Mouse (Mus musculus): ENCODE measurements at regions not wholly inside any gene's neighbourhood (a gene's known extent, or its start where the extent isn't known, plus 50 kb on each side); places are given as distances from the start of the nearest gene placed in this dataset.

- DNase-seq (ENCODE audit: low spot score in 2 of 2), result no peak
Measured at GRCm38 (mm10) chr4:106040376-106040775, 250.7 kb downstream of the Gm12728 start.

- DNase-seq (ENCODE audit: low spot score in 2 of 2), result no peak
Measured at GRCm38 (mm10) chr4:106042456-106042855, 252.8 kb downstream of the Gm12728 start.

- no peak for DNase-seq (ENCODE audit: low spot score in 2 of 2)
Measured at GRCm38 (mm10) chr4:106043661-106044060, 254.0 kb downstream of the Gm12728 start.

- DNase-seq (ENCODE audit: low spot score in 2 of 2), result no peak
Measured at GRCm38 (mm10) chr4:106048053-106048452, 258.4 kb downstream of the Gm12728 start.

GRCm38 (mm10) chr4:106048797-106049196, 259.1 kb downstream of the Gm12728 start:
- no peak for DNase-seq (ENCODE audit: low spot score in 2 of 2)

GRCm38 (mm10) chr4:106049880-106050279, 260.2 kb downstream of the Gm12728 start:
- DNase-seq (ENCODE audit: low spot score in 2 of 2), result no peak

GRCm38 (mm10) chr4:106050297-106050696, 260.6 kb downstream of the Gm12728 start:
- DNase-seq (ENCODE audit: low spot score in 2 of 2), result no peak

- DNase-seq (ENCODE audit: low spot score in 2 of 2), result no peak
Measured at GRCm38 (mm10) chr4:106053496-106053895, 262.5 kb upstream of the Usp24 start.

- no peak for DNase-seq (ENCODE audit: low spot score in 2 of 2)
Measured at GRCm38 (mm10) chr4:106054324-106054723, 261.7 kb upstream of the Usp24 start.

GRCm38 (mm10) chr4:106062651-106063050, 253.4 kb upstream of the Usp24 start:
- DNase-seq (ENCODE audit: low spot score in 2 of 2), result no peak

- DNase-seq (ENCODE audit: low spot score in 2 of 2), result no peak
Measured at GRCm38 (mm10) chr4:106063851-106064382, 252.1 kb upstream of the Usp24 start.

- no peak for DNase-seq (ENCODE audit: low spot score in 2 of 2)
Measured at GRCm38 (mm10) chr4:106067023-106067422, 249.0 kb upstream of the Usp24 start.

- DNase-seq (ENCODE audit: low spot score in 2 of 2), result no peak
Measured at GRCm38 (mm10) chr4:106083546-106083945, 232.5 kb upstream of the Usp24 start.

GRCm38 (mm10) chr4:106091927-106092675, 223.9 kb upstream of the Usp24 start:
- DNase-seq (ENCODE audit: low spot score in 2 of 2), result no peak

- no peak for DNase-seq (ENCODE audit: low spot score in 2 of 2)
Measured at GRCm38 (mm10) chr4:106092676-106093070, 223.3 kb upstream of the Usp24 start.

- DNase-seq (ENCODE audit: low spot score in 2 of 2), result no peak
Measured at GRCm38 (mm10) chr4:106093252-106093651, 222.8 kb upstream of the Usp24 start.

- DNase-seq (ENCODE audit: low spot score in 2 of 2), result no peak
Measured at GRCm38 (mm10) chr4:106094882-106095556, 221.0 kb upstream of the Usp24 start.

- no peak for DNase-seq (ENCODE audit: low spot score in 2 of 2)
Measured at GRCm38 (mm10) chr4:106096130-106096529, 219.9 kb upstream of the Usp24 start.

GRCm38 (mm10) chr4:106097846-106098245, 218.2 kb upstream of the Usp24 start:
- no peak for DNase-seq (ENCODE audit: low spot score in 2 of 2)

- DNase-seq (ENCODE audit: low spot score in 2 of 2), result no peak
Measured at GRCm38 (mm10) chr4:106100211-106101025, 215.6 kb upstream of the Usp24 start.

GRCm38 (mm10) chr4:106101904-106102303, 214.1 kb upstream of the Usp24 start:
- no peak for DNase-seq (ENCODE audit: low spot score in 2 of 2)

GRCm38 (mm10) chr4:106102451-106102977, 213.5 kb upstream of the Usp24 start:
- DNase-seq (ENCODE audit: low spot score in 2 of 2), result no peak
